24 mouse cellular contexts compared by ENCODE assay signal in genomic region chr4:24991475-24991874, GRCm38 (mm10). TPM values are rescaled to one million over a fixed set of nuclear protein-coding genes. Genes with fewer than 3 reads are reported as not detected.
DNase-seq lines count a peak whose midpoint lies in the region; ATAC-seq and TF ChIP-seq lines count a peak whose summit lies in the region.
"Had no signal": no experiment of that assay in that cellular context is flagged by ENCODE, and none has a peak within 500 bp of the region (broad histone marks: within the 10 kb centered on the region; RNA-seq: fewer than 3 reads in every experiment).

No protein-coding gene starts in this region.

- in situ Hi-C loops in CH12.LX (cut with MboI; ENCODE audit: low pct_ligation_motif_present, low pct_unique_long_range_greater_than_20kb, low sequenced_read_pairs) = no loop called here

- no peak for TF ChIP-seq POLR2A in CH12.LX (IDR thresholded peaks at IDR 0.05; ENCODE audit: low read depth, low read length)
- TF ChIP-seq POLR2A in myocyte (IDR thresholded peaks at IDR 0.05; ENCODE audit: insufficient read length, low read depth) = no peak

- H3K27ac ChIP-seq in embryonic facial prominence, embryonic 14.5 days (replicated peaks; ENCODE audit: low read depth, low read length) = no peak overlapping the region
- no peak overlapping the region for H3K27ac ChIP-seq in embryonic facial prominence, embryonic 10.5 days (replicated peaks)
- no peak overlapping the region for H3K27ac ChIP-seq in CH12.LX (ENCODE audit: insufficient read depth, low read depth)
- H3K27ac ChIP-seq in kidney, embryonic 15.5 days = no peak overlapping the region

- no peak for TF ChIP-seq EP300 in CH12.LX (IDR thresholded peaks at IDR 0.05; ENCODE audit: low read length)

- H3K4me1 ChIP-seq in embryonic facial prominence, embryonic 14.5 days (ENCODE audit: control insufficient read depth, insufficient read depth, low read length) = no peaks in the 10 kb centered on the region
- no peaks in the 10 kb centered on the region for H3K4me1 ChIP-seq in embryonic facial prominence, embryonic 10.5 days
- no peaks in the 10 kb centered on the region for H3K4me1 ChIP-seq in CH12.LX (ENCODE audit: control insufficient read depth in 1 of 2, insufficient read depth in 2 of 2)
- no peaks in the 10 kb centered on the region for H3K4me1 ChIP-seq in kidney, embryonic 15.5 days

- H3K27me3 ChIP-seq in embryonic facial prominence, embryonic 14.5 days (replicated peaks; ENCODE audit: control insufficient read depth, insufficient read depth, low read length) = no peaks in the 10 kb centered on the region
- no peaks in the 10 kb centered on the region for H3K27me3 ChIP-seq in embryonic facial prominence, embryonic 10.5 days (replicated peaks; ENCODE audit: low read depth, poor library complexity, severe bottlenecking)
- H3K27me3 ChIP-seq in CH12.LX (replicated peaks) = no peaks in the 10 kb centered on the region
- no peaks in the 10 kb centered on the region for H3K27me3 ChIP-seq in myocyte (ENCODE audit: control insufficient read depth, insufficient read depth, insufficient read length)
- no peaks in the 10 kb centered on the region for H3K27me3 ChIP-seq in kidney, embryonic 15.5 days
- H3K27me3 ChIP-seq: Patski had no signal

- peak; percentile 28 for DNase-seq in embryonic facial prominence, embryonic 14.5 days (ENCODE audit: low spot score)
- DNase-seq in embryonic facial prominence, embryonic 10.5 days (ENCODE audit: low spot score) = no peak
- DNase-seq in CH12.LX (ENCODE audit: extremely low read depth) = peak; percentile 2
- DNase-seq in brain, adult 2 months (ENCODE audit: low read depth, low spot score) = peak; percentile 20
- no peak for DNase-seq in urinary bladder, postnatal 14 days (ENCODE audit: low spot score)
- DNase-seq: adrenal gland, adult 2 months; adrenal gland, adult 8-10 months; adrenal gland, postnatal 10 days; adrenal gland, postnatal 14 days; adrenal gland, postnatal 25 days; adrenal gland, postnatal 36 days; B cell, adult 2 months; cerebellum, adult 11 months; cerebellum, adult 11-12 months; cerebellum, adult 18-20 months; cerebellum, adult 2 months had no signal

- H3K4me2 ChIP-seq in embryonic facial prominence, embryonic 14.5 days (ENCODE audit: low read depth, low read length) = no peak overlapping the region
- no peak overlapping the region for H3K4me2 ChIP-seq in CH12.LX (ENCODE audit: insufficient read depth, low read depth, poor library complexity, severe bottlenecking)
- H3K4me2 ChIP-seq in myocyte (ENCODE audit: low read depth) = peak overlapping the region; percentile 33
- H3K4me2 ChIP-seq in kidney, embryonic 15.5 days = no peak overlapping the region

- WGBS in embryonic facial prominence, embryonic 14.5 days = 59% methylated on average over 2 of the region's 2 CpGs
- 86% methylated on average over 2 of the region's 2 CpGs for WGBS in embryonic facial prominence, embryonic 10.5 days
- 90% methylated on average over 2 of the region's 2 CpGs for whole genome bisulfite sequencing in kidney, embryonic 15.5 days

- TF ChIP-seq RAD21 in CH12.LX (IDR thresholded peaks at IDR 0.05; ENCODE audit: low read depth, low read length) = no peak

- no peak for ATAC-seq in embryonic facial prominence, embryonic 14.5 days (ENCODE audit: low read depth)
- no peak for ATAC-seq in kidney, embryonic 15.5 days (replicated peaks; ENCODE audit: low FRiP score)
- no peak for ATAC-seq in inflammation-experienced regulatory T-cells, adult 6 months
- ATAC-seq: activated CD4-positive, CD25-positive, alpha-beta regulatory T cell, adult 4 months; CD4-positive, CD25-positive, alpha-beta regulatory T cell, adult 4 months; Patski had no signal

- H3K4me3 ChIP-seq in embryonic facial prominence, embryonic 14.5 days (ENCODE audit: low read depth, low read length) = no peak overlapping the region
- no peak overlapping the region for H3K4me3 ChIP-seq in embryonic facial prominence, embryonic 10.5 days
- H3K4me3 ChIP-seq in CH12.LX (replicated peaks in 1 of 3; ENCODE audit: low read depth in 2 of 3, low read length in 2 of 3, poor library complexity in 1 of 3) (no peak overlapping the region), myocyte (no peak overlapping the region)
- H3K4me3 ChIP-seq in kidney, embryonic 15.5 days (replicated peaks) = no peak overlapping the region

- no peaks in the 10 kb centered on the region for H3K9me3 ChIP-seq in embryonic facial prominence, embryonic 14.5 days (ENCODE audit: control insufficient read depth, low read length)
- 0 out of 2 replicates have a peak, but pooled peaks cover 2% of the 10 kb centered on the region for H3K9me3 ChIP-seq in embryonic facial prominence, embryonic 10.5 days
- peaks cover 3% of the 10 kb centered on the region for H3K9me3 ChIP-seq in CH12.LX (replicated peaks; ENCODE audit: low read length)
- H3K9me3 ChIP-seq in kidney, embryonic 15.5 days (replicated peaks) = no peaks in the 10 kb centered on the region
- H3K9me3 ChIP-seq: G1E had no signal

- H3K36me3 ChIP-seq in embryonic facial prominence, embryonic 14.5 days (ENCODE audit: control insufficient read depth, insufficient read depth, low read length) = no peaks in the 10 kb centered on the region
- peaks cover 6% of the 10 kb centered on the region for H3K36me3 ChIP-seq in embryonic facial prominence, embryonic 10.5 days (replicated peaks)
- H3K36me3 ChIP-seq in CH12.LX (replicated peaks in 1 of 2; ENCODE audit: control insufficient read depth in 1 of 2, insufficient read depth in 1 of 2, low read length in 1 of 2) (no peaks in the 10 kb centered on the region), myocyte (ENCODE audit: control insufficient read depth, insufficient read depth) (peaks cover 6% of the 10 kb centered on the region)
- no peaks in the 10 kb centered on the region for H3K36me3 ChIP-seq in kidney, embryonic 15.5 days
- H3K36me3 ChIP-seq: G1E had no signal

- dilution Hi-C loops in CH12.LX (cut with MboI; ENCODE audit: extremely low pct_ligation_motif_present, extremely low pct_unique_long_range_greater_than_20kb, low sequenced_read_pairs) = no loop called here

- no peak overlapping the region for H3K9ac ChIP-seq in embryonic facial prominence, embryonic 14.5 days (ENCODE audit: low read depth, low read length)
- H3K9ac ChIP-seq in CH12.LX (ENCODE audit: insufficient read depth, low read depth) = no peak overlapping the region
- no peak overlapping the region for H3K9ac ChIP-seq in kidney, embryonic 15.5 days

- TF ChIP-seq CTCF in CH12.LX (conservative IDR thresholded peaks at IDR 0.05 in 1 of 2, IDR thresholded peaks at IDR 0.05 in 1 of 2; ENCODE audit: low read depth in 2 of 2, low read length in 2 of 2) = no peak

- no peaks in the 10 kb centered on the region for H3K79me2 ChIP-seq in CH12.LX (replicated peaks; ENCODE audit: control insufficient read depth, extremely low read depth, insufficient read depth, poor library complexity, severe bottlenecking)
- H3K79me2 ChIP-seq in myocyte (ENCODE audit: control insufficient read depth, insufficient read depth) = peaks cover 12% of the 10 kb centered on the region

- H3ac ChIP-seq in myocyte (ENCODE audit: control insufficient read depth, insufficient read length) = no peak overlapping the region

TF ChIP-seq in CH12.LX, 34 proteins besides CTCF, POLR2A, EP300 and RAD21:
- no peak for TF ChIP-seq NELFE (IDR thresholded peaks at IDR 0.05; ENCODE audit: low read depth, low read length)
- peak; percentile 44 for TF ChIP-seq ZNF384 (IDR thresholded peaks at IDR 0.05; ENCODE audit: low read depth, low read length)
- TF ChIP-seq MAX (IDR thresholded peaks at IDR 0.05; ENCODE audit: low read length) = no peak

TF ChIP-seq in myocyte, 11 proteins besides CTCF, POLR2A, EP300 and RAD21:
- TF ChIP-seq TCF3 (IDR thresholded peaks at IDR 0.05; ENCODE audit: insufficient read length, low read depth) (peak; percentile 49), E2F4 (IDR thresholded peaks at IDR 0.05; ENCODE audit: insufficient read depth) (no peak), REST (IDR thresholded peaks at IDR 0.05; ENCODE audit: insufficient read depth, insufficient read length) (no peak), TCF12 (IDR thresholded peaks at IDR 0.05; ENCODE audit: insufficient read depth, poor library complexity, severe bottlenecking) (peak; percentile 98), MYOG (IDR thresholded peaks at IDR 0.05; ENCODE audit: control insufficient read depth in 1 of 3, insufficient read depth in 1 of 3, insufficient read length in 2 of 3, low read depth in 2 of 3) (peak in 2 of 3 experiments; percentile 86 to 97), SRF (IDR thresholded peaks at IDR 0.05; ENCODE audit: control insufficient read depth, insufficient read length, low read depth) (no peak), CEBPB (IDR thresholded peaks at IDR 0.05; ENCODE audit: insufficient read depth, poor library complexity, severe bottlenecking) (no peak), USF1 (IDR thresholded peaks at IDR 0.05; ENCODE audit: low read depth) (no peak), MYOD1 (IDR thresholded peaks at IDR 0.05; ENCODE audit: control insufficient read depth in 1 of 3, insufficient read length in 2 of 3, low read depth in 2 of 3) (peak; percentile 80 to 81 (median 81)), POLR2AphosphoS2 (IDR thresholded peaks at IDR 0.05; ENCODE audit: insufficient read length, low read depth) (no peak), MAX (IDR thresholded peaks at IDR 0.05; ENCODE audit: low read depth) (no peak)

RNA-seq across cellular contexts. Expression of gene Gpr63, which starts 25.3 kb away (rescaled TPM):
- 2.0 and 2.8 TPM in 2 replicates for polyA plus RNA-seq in embryonic facial prominence, embryonic 14.5 days (2014; fragmentation: Nextera tagmentation; extraction: Ambion mirVana)
- polyA plus RNA-seq in embryonic facial prominence, embryonic 10.5 days (2016; fragmentation: Nextera tagmentation; extraction: Ambion mirVana) = 0.95 and 1.5 TPM in 2 replicates
- total RNA-seq in CH12.LX (2012; rRNA removed) (not detected in 2 replicates), CH12.LX (2014; rRNA removed) (not detected in 2 replicates)
- polyA plus RNA-seq in CH12.LX (2012; ENCODE audit: insufficient read length, low read depth) (not detected in 2 replicates), myocyte (2012; fragmentation: generic; extraction: Trizol) (6.2 TPM)
- polyA plus RNA-seq in kidney, embryonic 15.5 days (2015; fragmentation: Nextera tagmentation; extraction: Ambion mirVana) = 1.0 and 1.5 TPM in 2 replicates
- polyA plus RNA-seq in inflammation-experienced regulatory T-cells, adult 6 months (2017; shearing (Covaris generic)) = under 1 TPM in 1 of 3 experiments, not detected in 2; 0.13 TPM
- total RNA-seq: MEL had no signal
- polyA plus RNA-seq: activated CD4-positive, CD25-positive, alpha-beta regulatory T cell, adult 4 months; CD4-positive, CD25-positive, alpha-beta regulatory T cell, adult 4 months; G1E had no signal

Comparison
In these comparisons a context has a peak if more than half of its experiments do, and no peak if none do; other contexts are left out.
1. DNase-seq: peak in embryonic facial prominence, embryonic 14.5 days (single experiment), CH12.LX (single experiment) and brain, adult 2 months (single experiment); none in embryonic facial prominence, embryonic 10.5 days (single experiment) and urinary bladder, postnatal 14 days (single experiment).